ENCODE assay signal across 8 mouse cellular contexts in genomic region chr5:39076555-39077178, GRCm38 (mm10).
DNase-seq lines count a peak whose midpoint lies in the region; ATAC-seq and TF ChIP-seq lines count a peak whose summit lies in the region.
"Had no signal": no experiment of that assay in that cellular context is flagged by ENCODE, and none has a peak within 500 bp of the region (broad histone marks: within the 10 kb centered on the region; RNA-seq: fewer than 3 reads in every experiment).

No protein-coding gene starts in this region.

- no peak overlapping the region for H3K4me2 ChIP-seq in forebrain, embryonic 16.5 days (ENCODE audit: low read length)
- no peak overlapping the region for H3K4me2 ChIP-seq in midbrain, embryonic 14.5 days (ENCODE audit: low read length)
- no peak overlapping the region for H3K4me2 ChIP-seq in lung, postnatal 0 days (replicated peaks; ENCODE audit: low read depth, low read length)
- H3K4me2 ChIP-seq: intestine, embryonic 15.5 days had no signal

- H3K4me3 ChIP-seq in forebrain, embryonic 16.5 days (replicated peaks; ENCODE audit: low read length), result no peak overlapping the region
- no peak overlapping the region for H3K4me3 ChIP-seq in midbrain, embryonic 14.5 days (replicated peaks; ENCODE audit: low read depth, low read length)
- H3K4me3 ChIP-seq in lung, postnatal 0 days (ENCODE audit: low read depth, low read length), result no peak overlapping the region
- H3K4me3 ChIP-seq: intestine, embryonic 15.5 days had no signal

- no peak overlapping the region; the same call in 1 of the 2 replicates for H3K27ac ChIP-seq in forebrain, embryonic 16.5 days (ENCODE audit: low read length)
- H3K27ac ChIP-seq in midbrain, embryonic 14.5 days (replicated peaks; ENCODE audit: low read depth, low read length), result no peak overlapping the region
- no peak overlapping the region for H3K27ac ChIP-seq in lung, postnatal 0 days (ENCODE audit: low read length)
- H3K27ac ChIP-seq: intestine, embryonic 15.5 days had no signal

- H3K9me3 ChIP-seq in forebrain, embryonic 16.5 days (ENCODE audit: control insufficient read depth, low read length), result peaks cover 2% of the 10 kb centered on the region; the same call in 1 of the 2 replicates
- H3K9me3 ChIP-seq in midbrain, embryonic 14.5 days (ENCODE audit: control insufficient read depth, low read length), result no peaks in the 10 kb centered on the region
- H3K9me3 ChIP-seq in lung, postnatal 0 days (ENCODE audit: low read length), result no peaks in the 10 kb centered on the region
- H3K9me3 ChIP-seq: intestine, embryonic 15.5 days had no signal

- no peak for TF ChIP-seq CTCF in lung, postnatal 0 days (IDR thresholded peaks at IDR 0.05)

- 24% methylated on average over 11 of the region's 11 CpGs for WGBS in forebrain, embryonic 16.5 days
- 27% methylated on average over 11 of the region's 11 CpGs for WGBS in midbrain, embryonic 14.5 days
- WGBS in lung, postnatal 0 days, result 62% methylated on average over 11 of the region's 11 CpGs

- no peaks in the 10 kb centered on the region for H3K36me3 ChIP-seq in forebrain, embryonic 16.5 days (ENCODE audit: control insufficient read depth, insufficient read depth)
- no peaks in the 10 kb centered on the region for H3K36me3 ChIP-seq in midbrain, embryonic 14.5 days (ENCODE audit: control insufficient read depth, insufficient read depth, low read length)
- H3K36me3 ChIP-seq in lung, postnatal 0 days (ENCODE audit: insufficient read depth, low read length), result no peaks in the 10 kb centered on the region
- H3K36me3 ChIP-seq: intestine, embryonic 15.5 days had no signal

- no peaks in the 10 kb centered on the region for H3K27me3 ChIP-seq in forebrain, embryonic 16.5 days (replicated peaks; ENCODE audit: control insufficient read depth, insufficient read depth, low read length)
- no peaks in the 10 kb centered on the region for H3K27me3 ChIP-seq in midbrain, embryonic 14.5 days (ENCODE audit: control insufficient read depth, insufficient read depth, low read length)
- no peaks in the 10 kb centered on the region for H3K27me3 ChIP-seq in lung, postnatal 0 days (replicated peaks; ENCODE audit: insufficient read depth, low read length)
- H3K27me3 ChIP-seq: intestine, embryonic 15.5 days had no signal

- no peak for TF ChIP-seq EP300 in lung, postnatal 0 days (IDR thresholded peaks at IDR 0.05)

- peaks cover 6% of the 10 kb centered on the region for H3K4me1 ChIP-seq in forebrain, embryonic 16.5 days (replicated peaks; ENCODE audit: control insufficient read depth, insufficient read depth, low read length)
- H3K4me1 ChIP-seq in midbrain, embryonic 14.5 days (ENCODE audit: control insufficient read depth, insufficient read depth, low read length), result no peaks in the 10 kb centered on the region
- no peaks in the 10 kb centered on the region for H3K4me1 ChIP-seq in lung, postnatal 0 days (ENCODE audit: insufficient read depth, low read depth, low read length)
- H3K4me1 ChIP-seq: intestine, embryonic 15.5 days had no signal

- peak; percentile 91 for ATAC-seq in forebrain, embryonic 16.5 days
- peak; percentile 58; the same call in 1 of the 2 replicates for ATAC-seq in midbrain, embryonic 14.5 days (ENCODE audit: low FRiP score, low TSS enrichment)
- no peak for ATAC-seq in lung, postnatal 0 days
- ATAC-seq: intestine, embryonic 15.5 days had no signal

- no peak overlapping the region for H3K9ac ChIP-seq in forebrain, embryonic 16.5 days (replicated peaks; ENCODE audit: low read depth, low read length)
- H3K9ac ChIP-seq in midbrain, embryonic 14.5 days (replicated peaks; ENCODE audit: low read length), result no peak overlapping the region
- no peak overlapping the region for H3K9ac ChIP-seq in lung, postnatal 0 days (replicated peaks; ENCODE audit: low read depth)
- H3K9ac ChIP-seq: intestine, embryonic 15.5 days had no signal

- DNase-seq in brain, adult 2 months (ENCODE audit: low read depth, low spot score), result peak; percentile 96
- peak; percentile 81 for DNase-seq in cerebellum, adult 8-10 months
- DNase-seq in midbrain, embryonic 14.5 days, result peak; percentile 54
- DNase-seq in adrenal gland, adult (ENCODE audit: inconsistent age in 2 of 2, low spot score in 1 of 2), result no peak
- DNase-seq in lung, postnatal 0 days (ENCODE audit: low spot score), result no peak
- DNase-seq in heart, adult 8-10 months (ENCODE audit: low spot score), result no peak

Comparison
In these comparisons a context has a peak if more than half of its experiments do, and no peak if none do; other contexts are left out.
1. DNase-seq: peak in brain, adult 2 months (single experiment), cerebellum, adult 8-10 months (single experiment) and midbrain, embryonic 14.5 days (single experiment); none in adrenal gland, adult (0 of 2), lung, postnatal 0 days (single experiment) and heart, adult 8-10 months (single experiment).